Mouse (Mus musculus) frontal cortex, postnatal 36 days (tissue): ENCODE measurements at regions not wholly inside any gene's neighbourhood (a gene's known extent, or its start where the extent isn't known, plus 50 kb on each side); places are given as distances from the start of the nearest gene placed in this dataset.
A peak's percentile ranks its signal among the peaks of the same experiment; 100 is the strongest.

Experiments
- DNase-seq, 2 experiments: peaks; one replicate each; pipeline ENCODE4 v3.0.0; 2022; ENCODE audit warnings: low spot score in 2 of 2

GRCm38 (mm10) chr11:64655162-64655561 is 218.7 kb upstream of the F930015N05Rik start:
- DNase-seq = no peak

DNA sequence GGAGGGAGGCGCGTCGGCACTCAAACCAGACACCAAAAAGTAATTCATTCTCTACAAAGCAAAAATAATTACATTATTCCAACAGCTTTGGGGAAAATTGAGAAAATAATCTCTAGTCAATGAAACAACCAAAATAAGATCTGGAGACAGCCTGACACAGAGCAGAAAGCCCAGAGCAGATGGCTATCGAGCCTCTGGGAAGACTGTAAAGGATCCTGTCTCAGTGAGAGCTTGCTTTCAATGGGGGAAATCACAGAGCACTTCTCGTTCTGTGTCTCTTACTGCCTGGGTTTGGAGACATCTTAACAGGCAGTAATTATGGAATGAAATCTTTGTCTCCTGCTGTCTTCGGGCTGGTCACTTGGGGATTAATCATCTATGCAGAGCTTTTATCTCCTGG is 226.7 kb upstream of the F930015N05Rik start:
- no peak for DNase-seq

GRCm38 (mm10) chr11:64667010-64667409 is 230.6 kb upstream of the F930015N05Rik start:
- no peak for DNase-seq

GRCm38 (mm10) chr11:64667521-64667920 is 231.1 kb upstream of the F930015N05Rik start:
- DNase-seq = no peak

- DNase-seq = no peak
These were observed 235.4 kb upstream of the F930015N05Rik start for GRCm38 (mm10) chr11:64671898-64672297.

DNA sequence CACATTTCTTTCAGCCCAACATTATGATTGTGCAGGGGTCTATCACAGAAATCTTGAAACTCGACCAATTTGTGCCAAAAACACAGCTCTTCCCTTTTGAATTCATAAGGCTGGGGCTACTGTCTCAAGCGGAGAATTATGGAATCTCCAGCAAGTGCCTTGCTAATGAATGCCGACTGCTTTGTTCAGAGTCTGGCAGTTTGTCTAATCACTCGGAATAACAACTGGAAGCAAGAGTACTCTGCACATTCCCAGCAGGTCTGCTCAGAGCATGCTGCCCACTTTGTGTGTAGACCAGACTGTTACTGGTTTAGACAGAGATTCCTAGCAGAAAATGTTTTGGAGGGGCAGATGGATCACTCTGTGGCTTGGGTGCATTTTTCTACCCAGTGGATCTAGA is 237.1 kb upstream of the F930015N05Rik start:
- no peak for DNase-seq

DNA sequence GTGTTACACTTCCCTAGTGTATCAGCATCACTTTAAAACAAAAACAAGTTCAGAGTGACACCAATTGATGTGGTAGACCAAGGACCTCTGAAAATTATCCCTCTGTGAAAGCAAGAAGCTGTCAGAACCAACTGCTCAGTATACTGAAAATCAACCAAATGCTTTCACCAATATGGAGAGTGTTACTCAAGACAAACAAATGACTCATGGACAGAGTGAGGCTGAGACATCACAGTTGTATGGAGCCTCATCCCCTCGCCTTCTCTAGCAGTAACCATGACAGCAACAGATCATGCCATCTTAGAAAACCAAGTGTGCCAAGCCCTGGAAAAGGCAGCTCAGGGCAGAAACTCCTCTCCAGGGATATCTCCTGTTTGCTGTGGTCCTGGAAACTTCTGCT is 267.3 kb upstream of the F930015N05Rik start:
- no peak for DNase-seq

GRCm38 (mm10) chr11:64711801-64712200 is 267.0 kb upstream of the Elac2 start:
- DNase-seq = no peak

DNA sequence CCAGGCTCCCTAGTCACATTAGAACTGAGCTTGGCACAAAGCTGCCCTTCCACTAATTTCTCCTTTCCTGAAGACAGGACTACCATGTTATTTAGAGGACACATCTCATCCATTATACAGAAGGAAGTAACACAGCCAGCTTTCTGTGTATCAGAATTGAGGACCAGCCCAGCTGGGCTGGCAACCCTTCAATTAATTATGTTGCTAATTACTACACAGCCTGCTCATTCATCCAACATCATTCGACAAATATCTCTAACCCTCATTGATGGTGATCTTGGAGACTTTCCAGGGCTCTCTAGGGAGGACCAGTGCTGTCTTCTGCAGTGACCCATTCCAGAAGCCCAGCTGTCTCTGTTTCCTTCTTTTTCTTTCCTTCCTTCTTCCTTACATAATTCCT is 263.7 kb upstream of the Elac2 start:
- DNase-seq = no peak

DNA sequence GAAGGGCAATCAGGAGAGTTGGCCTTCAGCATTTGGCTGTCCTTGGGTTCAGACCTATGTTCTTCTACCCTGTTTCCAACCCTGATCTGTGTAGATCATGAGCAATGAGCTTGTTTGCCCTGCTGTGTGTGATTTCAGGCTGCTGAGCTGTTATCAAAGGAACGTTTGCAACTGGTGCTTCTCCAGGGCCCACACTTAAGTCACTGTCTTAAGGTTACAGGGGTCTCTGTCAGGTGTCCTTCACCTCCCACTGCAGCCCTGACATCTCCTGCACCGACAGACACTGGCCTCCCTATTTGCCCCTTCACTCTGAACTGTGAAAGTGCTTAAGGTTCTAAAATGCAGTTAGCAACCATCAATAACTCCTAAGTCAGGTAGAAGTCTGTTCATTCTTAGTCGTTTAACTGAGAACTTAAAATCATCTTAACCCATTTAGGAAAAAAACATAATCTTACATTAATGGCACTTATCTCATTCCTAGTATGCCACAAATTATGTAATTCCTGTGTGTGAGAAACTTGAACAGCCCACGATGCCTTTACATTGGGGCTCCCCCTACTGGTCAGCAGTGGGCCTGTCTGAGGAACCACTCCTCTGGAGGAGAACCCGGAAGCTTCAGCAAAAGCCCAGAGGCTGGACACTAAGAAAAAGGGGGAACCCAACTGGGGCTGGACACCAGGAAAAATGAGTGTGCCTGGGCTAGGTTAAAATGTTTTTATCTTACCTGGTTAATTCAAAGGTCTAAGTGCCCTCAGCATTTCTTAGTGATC is 260.3 kb upstream of the Elac2 start:
- peak; percentile 78 to 86 for DNase-seq

DNA sequence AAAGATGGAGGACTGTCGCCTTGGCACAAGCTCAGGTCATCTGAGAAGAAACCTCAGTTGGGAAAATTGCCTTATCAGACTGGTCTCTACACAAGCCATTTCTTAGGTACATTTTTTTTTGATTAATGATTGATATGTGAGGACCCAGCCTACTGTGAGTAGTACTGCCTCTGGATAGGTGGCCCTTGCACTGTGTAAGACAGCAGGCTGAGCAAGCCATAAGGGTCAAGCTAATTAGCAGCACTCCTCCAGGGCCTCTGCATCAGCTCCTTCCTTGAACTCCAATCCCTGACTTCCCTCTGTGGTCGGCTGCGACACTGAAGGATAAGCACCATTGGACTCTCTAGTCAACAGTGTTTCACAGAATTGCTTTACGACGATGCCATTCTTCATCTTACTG is 252.6 kb upstream of the Elac2 start:
- no peak for DNase-seq

- DNase-seq = no peak
These were observed 250.9 kb upstream of the Elac2 start for GRCm38 (mm10) chr11:64727841-64728421.

DNA sequence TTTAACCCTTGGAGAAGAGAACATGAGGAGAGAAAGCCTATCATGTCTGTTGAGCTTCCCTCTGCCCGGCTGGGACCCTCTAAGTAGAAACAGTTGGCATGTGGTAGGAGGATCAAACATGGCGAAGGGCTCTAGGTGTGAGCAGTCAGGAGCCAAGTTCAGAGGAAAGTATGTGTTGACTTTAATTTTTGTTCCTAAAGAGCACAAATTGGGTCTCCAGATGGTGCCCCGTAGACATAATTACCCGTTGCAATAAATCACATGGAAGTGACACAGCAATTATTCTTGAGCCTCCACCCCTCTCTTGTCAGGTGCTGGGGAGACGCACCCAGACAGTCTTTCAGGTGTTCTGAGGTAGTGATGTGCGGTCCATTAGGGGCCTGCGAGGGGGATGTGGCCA is 239.9 kb upstream of the Elac2 start:
- DNase-seq = no peak

- peak in 1 of 2 experiments; percentile 14 for DNase-seq
These were observed 235.1 kb upstream of the Elac2 start for GRCm38 (mm10) chr11:64743753-64744152.

GRCm38 (mm10) chr11:64746146-64746545 is 232.7 kb upstream of the Elac2 start:
- no peak for DNase-seq

DNA sequence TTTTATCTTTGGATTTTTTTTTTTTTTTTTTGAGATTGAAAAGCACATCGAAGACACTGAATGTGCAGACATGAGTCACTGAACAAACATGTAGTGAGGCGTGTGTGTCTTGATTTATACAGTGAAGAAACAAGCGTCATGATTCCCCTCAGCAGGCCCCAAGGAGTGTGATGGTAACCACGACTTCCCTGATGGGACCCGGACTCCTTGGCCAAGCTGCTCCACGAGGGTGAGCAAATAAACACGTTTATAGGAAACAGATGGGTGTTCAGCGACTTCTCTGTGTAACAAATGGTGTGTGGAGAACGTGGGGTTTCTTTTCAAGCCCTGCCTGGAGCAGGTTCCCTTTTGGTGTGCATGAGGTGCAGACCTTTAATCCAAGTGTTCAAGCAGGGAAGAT is 228.9 kb upstream of the Elac2 start:
- no peak for DNase-seq

- no peak for DNase-seq
These were observed 226.5 kb upstream of the Elac2 start for GRCm38 (mm10) chr11:64752299-64752698.

DNA sequence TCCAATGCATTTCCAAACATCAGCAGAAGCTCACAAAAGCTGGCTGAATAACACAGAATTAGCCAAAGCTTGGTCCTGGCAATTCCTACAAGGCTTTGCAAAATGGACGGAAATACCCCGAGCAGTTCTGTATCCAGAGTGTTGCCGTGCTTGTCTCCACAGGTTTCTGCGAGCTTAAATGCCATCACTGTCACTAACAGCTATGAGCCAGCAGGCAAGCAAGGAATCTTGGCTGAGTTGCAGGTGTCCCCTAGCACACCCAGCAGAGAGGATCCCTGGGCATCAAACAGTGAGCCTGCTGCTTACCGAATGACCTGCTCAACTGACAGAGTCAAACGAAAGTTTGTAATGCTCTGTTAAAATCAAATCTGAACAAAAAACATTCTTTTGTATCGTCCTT is 226.0 kb upstream of the Elac2 start:
- peak; percentile 6 to 10 for DNase-seq

GRCm38 (mm10) chr11:64754076-64754475 is 224.8 kb upstream of the Elac2 start:
- no peak for DNase-seq

- no peak for DNase-seq
These were observed 223.3 kb upstream of the Elac2 start for GRCm38 (mm10) chr11:64755563-64755962.

DNA sequence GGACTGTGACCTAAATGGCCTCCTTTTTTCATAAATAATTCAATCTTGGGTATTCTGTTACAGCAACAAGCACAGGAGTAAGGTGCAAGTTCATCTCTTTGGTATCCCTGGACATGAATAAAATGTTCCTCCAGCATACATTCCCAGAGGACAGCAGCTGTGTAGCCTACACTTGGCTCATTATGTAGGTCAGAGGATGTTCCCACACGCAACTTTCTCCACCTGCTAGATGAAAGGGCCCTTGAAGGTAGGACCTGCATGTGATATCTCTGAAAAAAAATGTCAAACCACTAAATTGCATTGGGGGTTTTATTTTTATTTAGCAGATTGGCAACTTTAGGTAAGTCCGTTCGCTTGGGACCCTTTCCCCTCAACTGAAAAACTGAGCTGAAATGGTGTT is 218.2 kb upstream of the Elac2 start:
- DNase-seq = no peak

DNA sequence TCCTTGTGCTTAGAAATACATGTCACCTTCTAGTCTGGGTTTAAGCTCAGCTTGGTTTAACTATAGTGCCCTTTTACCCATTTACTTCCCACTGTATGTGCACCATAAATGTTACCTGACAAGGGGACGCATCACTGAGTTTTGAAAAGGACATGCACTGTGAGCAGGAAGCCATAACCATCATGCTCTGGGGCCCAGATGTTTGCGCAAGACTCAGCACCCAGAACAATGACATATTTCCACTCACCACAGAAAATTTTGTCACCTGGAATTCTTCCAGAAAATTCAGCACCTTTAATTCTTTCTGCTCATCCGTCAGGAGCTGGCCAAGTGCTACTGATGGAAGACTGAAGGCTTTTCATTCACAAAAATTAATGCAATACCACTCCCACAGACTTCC is 216.1 kb upstream of the Elac2 start:
- DNase-seq = no peak

GRCm38 (mm10) chr11:64764056-64764455 is 214.8 kb upstream of the Elac2 start:
- DNase-seq = no peak

- DNase-seq = peak; percentile 9 to 57
These were observed 202.1 kb upstream of the Elac2 start for GRCm38 (mm10) chr11:64776691-64777090.
